Mouse (Mus musculus): Measurements from ENCODE around the gene Rpusd2.

Gene Rpusd2

GRCm38 (mm10) chr2:119032191-119032590 is 2.4 kb upstream of the Rpusd2 start:
- DNase-seq (ENCODE audit: low read depth), result peak; percentile 91

- DNase-seq (ENCODE audit: low read depth), result no peak
Measured at GRCm38 (mm10) chr2:119035397-119035745, 781 bp downstream of the Rpusd2 start.

- peak; percentile 79 for DNase-seq (ENCODE audit: low read depth)
Measured at GRCm38 (mm10) chr2:119040882-119041281, 6.3 kb downstream of the Rpusd2 start.

GRCm38 (mm10) chr2:119045163-119045562 is 10.6 kb downstream of the Rpusd2 start:
- no peak for DNase-seq (ENCODE audit: low read depth)

- peak; percentile 98 for DNase-seq (ENCODE audit: low read depth)
Measured at GRCm38 (mm10) chr2:119046649-119047611, 12.3 kb downstream of the Rpusd2 start, which contains the start of gene Knl1. Knl1 (plus strand) TSS chr2:119047119.

- DNase-seq (ENCODE audit: low read depth), result peak; percentile 60
Measured at GRCm38 (mm10) chr2:119047849-119048248, 13.3 kb downstream of the Rpusd2 start.

- DNase-seq (ENCODE audit: low read depth), result peak; percentile 25
Measured at GRCm38 (mm10) chr2:119050132-119050650, 15.6 kb downstream of the Rpusd2 start.

- DNase-seq (ENCODE audit: low read depth), result no peak
Measured at GRCm38 (mm10) chr2:119060139-119060538, 25.5 kb downstream of the Rpusd2 start.

GRCm38 (mm10) chr2:119072397-119072796 is 37.8 kb downstream of the Rpusd2 start:
- no peak for DNase-seq (ENCODE audit: low read depth)

GRCm38 (mm10) chr2:119086156-119086555 is 51.6 kb downstream of the Rpusd2 start:
- DNase-seq (ENCODE audit: low read depth), result no peak

All from 416B (cell line).